Mouse (Mus musculus): ENCODE measurements around the gene Bicdl1. TPM values are rescaled to one million over a fixed set of nuclear protein-coding genes. Genes with fewer than 3 reads are reported as not detected.

The Bicdl1 gene
- 108 TPM for total RNA-seq (2023)

DNA sequence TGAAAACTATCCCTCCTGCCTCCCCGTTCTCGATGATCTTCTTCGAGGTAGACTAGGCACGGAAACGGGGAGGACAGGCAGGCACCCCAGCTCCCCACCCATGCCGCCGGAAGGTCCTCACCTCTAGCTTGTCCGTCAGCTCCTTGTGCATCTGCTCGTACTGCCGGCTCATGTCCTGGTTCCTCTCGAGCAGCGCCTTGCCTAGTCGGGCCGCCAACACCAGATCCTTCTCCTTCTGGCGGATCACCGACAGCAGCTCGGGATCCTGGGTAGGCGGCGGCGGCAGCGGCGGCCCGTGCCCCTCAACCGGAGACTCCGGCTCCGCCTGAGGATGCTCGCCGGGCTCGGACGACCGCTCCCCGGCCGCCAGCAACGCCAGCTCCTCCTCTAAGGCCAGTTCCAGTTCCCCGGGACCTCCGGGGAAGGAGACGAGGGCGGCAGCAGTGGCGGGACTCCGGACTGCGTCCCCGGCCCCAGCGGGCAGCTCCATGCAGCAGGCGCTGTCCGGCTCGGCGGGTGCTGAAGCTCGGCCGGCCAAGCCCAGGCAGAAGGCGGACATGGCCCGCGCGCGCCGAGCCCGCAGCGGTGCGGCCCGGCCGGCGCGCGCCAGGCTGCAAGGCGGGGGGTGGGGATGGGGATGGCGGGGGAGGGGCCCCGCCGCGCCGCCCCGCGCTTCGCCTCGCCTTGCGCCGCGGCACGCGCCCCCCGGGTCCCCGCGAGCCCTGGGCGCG is at the start of gene Bicdl1:
Gene Bicdl1, minus strand, starts transcription at position 621 of the 731 bp plus-strand sequence.

DNA sequence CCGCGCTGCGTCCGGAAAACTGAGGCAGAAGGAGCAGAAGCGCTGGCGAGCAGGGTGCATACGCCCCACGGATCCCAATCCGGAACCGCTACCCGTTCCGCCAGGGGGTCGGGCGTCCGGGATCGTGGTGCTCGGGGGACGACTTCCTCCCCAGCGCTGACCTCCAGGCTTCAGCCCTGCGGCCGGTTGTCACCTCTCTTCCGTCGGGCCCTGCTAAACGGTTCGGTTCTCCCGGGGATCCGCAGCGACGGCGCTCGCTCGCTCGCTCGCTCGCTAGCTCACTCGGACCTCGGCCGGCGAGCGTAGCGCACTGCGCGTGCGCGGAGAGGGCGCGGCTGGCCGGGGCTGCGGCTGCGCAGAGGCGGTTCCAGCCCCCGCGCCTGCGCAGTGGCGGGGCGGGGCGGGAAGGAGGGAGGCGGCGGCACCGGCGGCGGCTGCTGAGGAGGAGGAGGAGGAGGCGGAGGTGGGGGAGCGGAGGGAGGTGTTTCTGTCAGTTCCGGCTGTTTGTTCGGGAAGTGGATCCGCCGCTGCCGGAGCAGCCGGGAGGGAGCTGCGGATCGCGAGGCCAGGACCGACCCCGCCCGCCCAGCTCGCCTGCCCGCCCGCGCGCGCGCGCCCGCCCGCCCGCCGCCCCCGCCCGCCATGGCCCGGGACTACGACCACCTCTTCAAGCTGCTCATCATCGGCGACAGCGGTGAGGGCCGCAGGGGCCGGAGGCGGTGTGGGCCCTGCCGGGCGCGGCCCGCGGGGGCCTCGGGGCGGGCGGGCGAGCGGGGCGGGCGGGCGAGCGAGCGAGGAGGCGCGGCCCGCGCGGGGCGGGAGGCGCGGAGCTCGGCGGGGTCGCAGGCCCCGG is 99.7 kb downstream of the Bicdl1 start, which contains the start of gene Rab35:
Gene Rab35, plus strand, starts transcription at position 404 of the 853 bp plus-strand sequence.

Other genes starting within 250 kb of the Bicdl1 start
- gene Sirt4, start 246.9 kb downstream of the Bicdl1 start, total RNA-seq (2023), result 11.7 TPM
- 58.9 TPM for gene Pxn, start 224.9 kb downstream of the Bicdl1 start, total RNA-seq (2023)
- gene Rplp0, start 172.2 kb downstream of the Bicdl1 start, total RNA-seq (2023), result 2,629 TPM
- 113 TPM for gene Gcn1l1, start 166.4 kb downstream of the Bicdl1 start, total RNA-seq (2023)
- gene Rab35, start 99.7 kb downstream of the Bicdl1 start, total RNA-seq (2023), result 72.9 TPM
- 2.7 TPM for gene Cit, start 113.7 kb upstream of the Bicdl1 start, total RNA-seq (2023)